Mouse (Mus musculus): ENCODE measurements at regions not wholly inside any gene's neighbourhood (a gene's known extent, or its start where the extent isn't known, plus 50 kb on each side); places are given as distances from the start of the nearest gene placed in this dataset.

- no peak for DNase-seq (ENCODE audit: low read depth, low spot score)
These were observed 68.8 kb upstream of the Col8a1 start for GRCm38 (mm10) chr16:57823329-57823728.

GRCm38 (mm10) chr16:57845416-57845815 is 90.9 kb upstream of the Col8a1 start:
- DNase-seq (ENCODE audit: low read depth, low spot score): no peak

GRCm38 (mm10) chr16:57846386-57846785 is 91.8 kb upstream of the Col8a1 start:
- DNase-seq (ENCODE audit: low read depth, low spot score): no peak

GRCm38 (mm10) chr16:57851854-57852253 is 97.3 kb upstream of the Col8a1 start:
- DNase-seq (ENCODE audit: low read depth, low spot score): no peak

GRCm38 (mm10) chr16:57852838-57853460 is 98.4 kb upstream of the Col8a1 start:
- no peak for DNase-seq (ENCODE audit: low read depth, low spot score)

- DNase-seq (ENCODE audit: low read depth, low spot score): no peak
These were observed 99.2 kb upstream of the Col8a1 start for GRCm38 (mm10) chr16:57853751-57854150.

- DNase-seq (ENCODE audit: low read depth, low spot score): no peak
These were observed 102.5 kb upstream of the Col8a1 start for GRCm38 (mm10) chr16:57857071-57857470.

GRCm38 (mm10) chr16:57858151-57858764 is 103.7 kb upstream of the Col8a1 start:
- no peak for DNase-seq (ENCODE audit: low read depth, low spot score)

GRCm38 (mm10) chr16:57858765-57859201 is 104.2 kb upstream of the Col8a1 start:
- DNase-seq (ENCODE audit: low read depth, low spot score): no peak

- DNase-seq (ENCODE audit: low read depth, low spot score): no peak
These were observed 108.8 kb upstream of the Col8a1 start for GRCm38 (mm10) chr16:57863206-57863860.

- no peak for DNase-seq (ENCODE audit: low read depth, low spot score)
These were observed 122.3 kb upstream of the Col8a1 start for GRCm38 (mm10) chr16:57876857-57877256.

- DNase-seq (ENCODE audit: low read depth, low spot score): no peak
These were observed 127.1 kb upstream of the Col8a1 start for GRCm38 (mm10) chr16:57881575-57882094.

- no peak for DNase-seq (ENCODE audit: low read depth, low spot score)
These were observed 133.6 kb upstream of the Col8a1 start for GRCm38 (mm10) chr16:57888138-57888537.

- no peak for DNase-seq (ENCODE audit: low read depth, low spot score)
These were observed 134.0 kb upstream of the Col8a1 start for GRCm38 (mm10) chr16:57888553-57888952.

- no peak for DNase-seq (ENCODE audit: low read depth, low spot score)
These were observed 135.6 kb upstream of the Col8a1 start for GRCm38 (mm10) chr16:57890135-57890534.

GRCm38 (mm10) chr16:57893111-57893510 is 138.6 kb upstream of the Col8a1 start:
- no peak for DNase-seq (ENCODE audit: low read depth, low spot score)

GRCm38 (mm10) chr16:57893698-57894352 is 139.3 kb upstream of the Col8a1 start:
- no peak for DNase-seq (ENCODE audit: low read depth, low spot score)

GRCm38 (mm10) chr16:57901006-57901405 is 146.5 kb upstream of the Col8a1 start:
- DNase-seq (ENCODE audit: low read depth, low spot score): no peak

- DNase-seq (ENCODE audit: low read depth, low spot score): no peak
These were observed 148.0 kb upstream of the Col8a1 start for GRCm38 (mm10) chr16:57902498-57902897.

GRCm38 (mm10) chr16:57912001-57912400 is 157.5 kb upstream of the Col8a1 start:
- DNase-seq (ENCODE audit: low read depth, low spot score): no peak

- DNase-seq (ENCODE audit: low read depth, low spot score): no peak
These were observed 160.0 kb upstream of the Col8a1 start for GRCm38 (mm10) chr16:57914506-57914905.

- no peak for DNase-seq (ENCODE audit: low read depth, low spot score)
These were observed 160.9 kb upstream of the Col8a1 start for GRCm38 (mm10) chr16:57915451-57915850.
